Mouse (Mus musculus): ENCODE data around the gene Fermt3. TPM values are rescaled to one million over a fixed set of nuclear protein-coding genes. Genes with fewer than 3 reads are reported as not detected.

Gene Fermt3
- total RNA-seq, 4 experiments from 2014 or later = 6.4 to 10.8 (median 8.8) TPM

DNA sequence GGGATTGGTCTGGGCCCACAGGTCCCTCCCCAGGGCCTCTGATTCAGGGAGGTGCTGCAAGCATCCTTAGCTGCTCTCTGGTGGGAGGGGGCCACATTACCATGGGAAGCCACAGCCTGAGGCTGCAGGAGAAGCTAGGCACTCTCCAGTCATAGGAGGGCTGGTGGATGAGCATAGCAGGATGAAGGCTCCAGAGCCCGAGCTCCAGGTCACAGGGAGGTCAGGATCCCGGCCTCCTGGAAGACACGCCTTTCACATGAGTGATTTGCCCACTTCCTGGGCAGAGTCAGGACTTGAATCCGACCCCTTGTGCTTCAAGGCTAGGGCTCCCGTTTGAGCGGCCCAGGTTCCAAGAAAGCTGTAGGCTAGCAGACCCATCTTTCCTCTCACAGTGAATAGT, 47.6 kb downstream of the Fermt3 start:
- no peak for DNase-seq

DNA sequence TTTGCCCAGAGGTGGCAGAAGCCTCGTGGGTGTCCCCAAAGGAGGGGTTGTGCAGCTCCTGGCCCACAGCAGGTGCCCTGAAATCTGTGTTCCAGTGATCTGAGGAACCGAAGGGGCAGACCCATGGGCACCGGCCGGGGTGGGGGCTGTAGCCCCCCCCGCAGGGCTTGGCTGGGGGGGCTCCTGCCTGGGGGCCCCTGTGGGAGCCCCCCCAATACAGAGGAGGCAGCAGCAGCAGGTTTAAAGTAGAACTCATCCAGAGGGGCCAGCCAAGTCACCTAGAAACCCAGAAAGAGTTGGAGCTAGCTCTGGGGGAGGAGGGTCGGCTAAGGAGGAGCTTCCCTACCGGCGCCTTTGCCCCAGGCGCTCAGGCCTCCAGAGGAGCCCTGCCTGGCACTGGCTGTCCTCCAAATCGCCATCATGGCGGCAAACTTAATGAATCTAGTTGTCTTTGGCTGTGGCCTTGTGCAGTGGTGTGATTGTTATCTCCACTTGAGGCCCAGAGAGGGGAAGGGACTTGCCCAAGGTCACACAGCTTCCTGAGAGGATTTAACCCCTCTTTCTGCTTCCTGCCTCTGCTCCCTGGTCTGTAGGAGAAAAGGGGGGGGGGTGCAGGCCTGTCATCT, 48.7 kb downstream of the Fermt3 start:
- DNase-seq = no peak

DNA sequence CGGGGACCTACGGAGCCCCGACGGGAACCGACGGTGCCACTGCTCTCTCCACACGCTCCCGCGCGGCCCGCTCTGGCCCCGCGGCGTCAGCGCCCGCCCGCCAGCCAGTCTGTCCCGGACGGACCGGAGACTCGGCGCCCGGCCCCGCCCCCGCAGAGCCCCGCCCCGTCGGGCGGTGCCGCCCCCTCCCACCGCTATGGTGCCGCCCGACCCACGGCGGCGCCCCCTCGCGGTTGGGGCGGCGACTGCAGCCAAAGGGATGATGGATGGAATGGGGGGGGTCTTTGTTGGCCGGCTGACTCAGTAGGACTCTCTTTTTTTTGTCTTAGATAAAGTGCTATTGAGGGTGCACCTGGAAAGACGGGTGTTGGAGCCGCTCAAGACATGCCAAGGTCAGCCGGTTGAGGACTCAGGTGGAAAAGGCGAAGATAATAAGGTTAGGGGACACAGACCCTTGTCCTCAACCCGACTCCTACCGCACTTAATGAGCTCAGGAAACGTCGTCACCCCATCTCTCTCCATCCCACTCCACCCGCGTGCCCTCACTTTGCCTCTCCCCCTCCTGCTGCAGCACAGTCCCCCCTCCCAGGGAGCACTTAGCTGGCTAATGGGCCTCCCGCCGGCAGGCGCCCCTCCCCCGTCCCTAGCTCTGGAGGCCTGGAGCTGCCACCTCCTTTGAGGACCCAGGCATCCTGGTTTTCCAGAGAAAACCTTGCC, 49.4 kb downstream of the Fermt3 start:
- no peak for DNase-seq

DNA sequence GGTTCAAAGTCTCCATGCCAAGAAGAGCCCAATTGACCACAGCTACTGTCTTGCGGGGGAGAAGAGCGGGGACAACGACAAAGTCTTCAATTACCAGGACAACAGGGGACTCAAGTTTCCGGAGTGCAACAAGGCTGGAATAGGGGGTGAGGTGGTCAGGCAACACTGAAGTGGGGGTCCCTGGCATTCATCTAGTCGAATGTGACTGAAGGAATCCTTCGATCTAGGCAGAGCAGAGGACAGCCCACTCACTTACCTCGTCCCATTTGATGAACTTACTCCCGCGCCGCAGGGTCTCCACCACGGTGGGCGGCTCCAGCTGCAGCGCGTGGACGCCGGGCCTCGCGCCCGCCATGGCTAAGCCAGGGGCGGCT, 50.0 kb downstream of the Fermt3 start:
- no peak for DNase-seq

- no peak for DNase-seq
Observed at GRCm38 (mm10) chr19:6968491-6969271, 50.6 kb downstream of the Fermt3 start.

GRCm38 (mm10) chr19:6956461-6956860, 62.8 kb downstream of the Fermt3 start:
- no peak for DNase-seq

- no peak for DNase-seq
Observed at GRCm38 (mm10) chr19:6955424-6955823, 63.8 kb downstream of the Fermt3 start.

DNA sequence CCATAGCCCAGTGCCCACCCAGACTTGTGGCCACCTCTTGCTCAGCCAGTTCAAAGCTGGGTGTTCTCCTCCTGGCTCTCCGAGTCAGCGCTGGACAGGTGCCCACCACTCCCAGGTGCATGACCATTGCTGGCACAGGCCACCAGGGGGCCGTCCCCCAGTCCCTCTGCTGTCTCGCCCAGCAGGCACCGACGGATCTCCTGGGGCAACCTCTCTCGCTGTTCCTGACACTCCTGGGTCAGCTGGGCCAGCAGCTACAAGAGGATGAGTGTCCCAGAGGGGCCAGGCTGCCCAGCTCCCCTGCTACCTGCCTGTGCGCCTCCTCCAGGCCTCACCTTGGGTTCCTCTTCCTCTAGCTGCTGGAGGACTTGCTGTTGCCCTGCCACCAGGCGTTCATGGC, 65.2 kb downstream of the Fermt3 start:
- no peak for DNase-seq

DNA sequence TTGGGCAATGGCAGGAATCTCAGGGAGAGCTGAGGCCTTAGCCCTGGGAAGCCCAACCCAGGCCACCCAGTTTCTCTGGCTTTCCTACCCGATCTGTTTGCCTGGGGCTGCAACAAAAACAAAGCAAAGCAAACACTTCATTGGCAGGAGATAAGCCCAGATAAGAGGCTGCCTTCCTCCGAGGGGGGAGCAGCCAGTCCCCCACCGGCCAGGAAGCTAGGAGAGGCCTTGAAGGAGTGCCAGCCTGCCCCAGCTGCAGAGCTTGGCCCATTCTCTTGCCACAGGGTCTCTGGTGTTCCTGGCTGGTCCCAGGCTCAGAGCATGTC, 66.6 kb downstream of the Fermt3 start:
- peak; percentile 82 for DNase-seq

GRCm38 (mm10) chr19:6951994-6952711, 67.1 kb downstream of the Fermt3 start:
- peak; percentile 91 for DNase-seq

GRCm38 (mm10) chr19:6951381-6951968, 67.8 kb downstream of the Fermt3 start:
- peak; percentile 98 for DNase-seq

DNA sequence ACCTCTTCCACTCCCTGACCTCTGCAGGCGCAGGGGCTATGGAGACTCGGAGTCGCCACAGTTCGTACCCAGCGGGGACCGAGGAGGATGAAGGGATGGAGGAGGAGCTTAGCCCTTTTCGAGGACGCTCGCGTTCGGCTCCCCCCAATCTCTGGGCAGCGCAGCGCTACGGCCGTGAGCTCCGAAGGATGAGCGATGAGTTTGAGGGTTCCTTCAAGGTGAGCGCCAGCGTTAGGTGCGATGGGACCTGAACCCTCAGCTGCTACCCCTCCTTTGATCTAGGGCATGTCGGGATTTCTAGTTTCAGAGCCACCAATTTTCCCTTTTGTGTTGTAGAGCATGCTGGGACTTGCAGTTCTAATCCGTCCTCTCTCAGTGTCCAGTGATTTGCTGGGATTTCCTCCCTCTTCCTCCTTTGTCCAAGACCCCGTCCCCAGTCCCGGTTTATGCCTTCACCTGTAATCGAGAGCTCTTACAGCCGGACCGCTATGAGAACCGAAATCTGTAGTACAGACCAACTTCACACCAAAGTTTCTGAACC, 68.6 kb downstream of the Fermt3 start:
- DNase-seq = peak; percentile 64

DNA sequence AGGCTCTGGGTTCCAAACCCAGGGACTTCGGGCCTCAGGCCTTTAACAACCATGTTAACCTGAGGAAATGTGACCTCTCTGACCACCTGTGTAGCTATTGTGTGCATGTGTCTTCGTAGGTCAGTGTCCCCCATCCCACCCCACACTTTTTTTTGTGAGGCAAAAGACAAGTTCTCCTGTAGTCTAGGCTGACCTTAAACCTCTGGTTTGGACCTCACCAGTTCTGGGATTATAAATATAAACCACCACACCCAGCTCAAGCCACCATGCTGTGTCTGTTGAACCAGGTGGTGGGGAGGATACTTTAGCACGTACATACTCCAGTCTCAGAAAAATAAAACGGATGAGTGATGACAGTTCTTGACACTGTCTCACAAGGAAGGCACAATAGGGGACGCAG, 69.3 kb downstream of the Fermt3 start:
- DNase-seq = no peak

GRCm38 (mm10) chr19:6949532-6949931, 69.7 kb downstream of the Fermt3 start:
- no peak for DNase-seq

Other genes with a start within 250 kb of the Fermt3 start
- gene Rps6ka4, start 178.8 kb downstream of the Fermt3 start, total RNA-seq (2022) = 10 to 100 TPM; 30.2 to 42.5 (median 36.1) TPM
- 1 to 10 TPM; 1.7 to 3.6 (median 2.4) TPM for gene Ccdc88b, start 161.3 kb downstream of the Fermt3 start, total RNA-seq (2022)
- gene Trmt112, start 109.8 kb downstream of the Fermt3 start, total RNA-seq (2022) = 100 to 1,000 TPM in 2 of 4 experiments, 10 to 100 TPM in 2; 83.2 to 116 (median 99.0) TPM
- 100 to 1,000 TPM; 197 to 273 (median 224) TPM for gene Prdx5, start 109.4 kb downstream of the Fermt3 start, total RNA-seq (2022)
- gene Esrra, start 97.7 kb downstream of the Fermt3 start, total RNA-seq (2022) = 10 to 100 TPM; 38.3 to 45.1 (median 44.1) TPM
- gene Catsperz, start 94.1 kb downstream of the Fermt3 start, total RNA-seq (2022) = not detected
- under 1 TPM in 2 of 4 experiments, not detected in 2; 0.14 to 0.24 TPM for gene Kcnk4, start 85.0 kb downstream of the Fermt3 start, total RNA-seq (2022)
- 10 to 100 TPM; 49.9 to 63.1 (median 56.6) TPM for gene Bad, start 77.6 kb downstream of the Fermt3 start, total RNA-seq (2022)
- 10 to 100 TPM; 55.6 to 66.1 (median 63.4) TPM for gene Gpr137, start 77.0 kb downstream of the Fermt3 start, total RNA-seq (2022)
- 100 to 1,000 TPM; 153 to 231 (median 191) TPM for gene Ppp1r14b, start 44.5 kb downstream of the Fermt3 start, total RNA-seq (2022)
- gene Plcb3, start 43.0 kb downstream of the Fermt3 start, total RNA-seq (2022) = 10 to 100 TPM; 40.1 to 83.9 (median 62.1) TPM
- 100 to 1,000 TPM in 2 of 4 experiments, 10 to 100 TPM in 2; 62.4 to 165 (median 91.8) TPM for gene Fkbp2, start 39.0 kb downstream of the Fermt3 start, total RNA-seq (2022)
- 100 to 1,000 TPM in 1 of 4 experiments, 10 to 100 TPM in 3; 86.5 to 119 (median 95.7) TPM for gene Vegfb, start 31.8 kb downstream of the Fermt3 start, total RNA-seq (2022)
- 10 to 100 TPM; 38.4 to 55.9 (median 43.3) TPM for gene Dnajc4, start 26.9 kb downstream of the Fermt3 start, total RNA-seq (2022)
- 10 to 100 TPM; 36.6 to 56.0 (median 48.7) TPM for gene Nudt22, start 23.4 kb downstream of the Fermt3 start, total RNA-seq (2022)
- 10 to 100 TPM; 11.0 to 18.6 (median 15.0) TPM for gene Trpt1, start 23.3 kb downstream of the Fermt3 start, total RNA-seq (2022)
- 100 to 1,000 TPM; 129 to 273 (median 162) TPM for gene Stip1, start 20.5 kb upstream of the Fermt3 start, total RNA-seq (2022)
- 10 to 100 TPM; 27.7 to 64.8 (median 40.3) TPM for gene Macrod1, start 37.3 kb upstream of the Fermt3 start, total RNA-seq (2022)
- gene Flrt1, start 86.3 kb upstream of the Fermt3 start, total RNA-seq (2022) = 10 to 100 TPM in 2 of 4 experiments, 1 to 10 TPM in 2; 2.9 to 27.5 (median 14.8) TPM
- gene Otub1, start 186.8 kb upstream of the Fermt3 start, total RNA-seq (2022) = 100 to 1,000 TPM; 127 to 182 (median 149) TPM
- 100 to 1,000 TPM; 725 to 927 (median 846) TPM for gene Cox8a, start 198.1 kb upstream of the Fermt3 start, total RNA-seq (2022)
- gene Naa40, start 221.7 kb upstream of the Fermt3 start, total RNA-seq (2022) = 10 to 100 TPM; 20.9 to 27.4 (median 24.4) TPM
- gene Rcor2, start 247.9 kb upstream of the Fermt3 start, total RNA-seq (2022) = 1 to 10 TPM; 3.8 to 7.5 (median 5.3) TPM